Mouse (Mus musculus) MN1 (cell line): ENCODE measurements around the gene Cyb5d1.

Experiments used
- DNase-seq: peaks from one replicate; pipeline ENCODE4 v3.0.0-alpha.2; 2016; ENCODE audit warnings: low spot score

Gene Cyb5d1

DNA sequence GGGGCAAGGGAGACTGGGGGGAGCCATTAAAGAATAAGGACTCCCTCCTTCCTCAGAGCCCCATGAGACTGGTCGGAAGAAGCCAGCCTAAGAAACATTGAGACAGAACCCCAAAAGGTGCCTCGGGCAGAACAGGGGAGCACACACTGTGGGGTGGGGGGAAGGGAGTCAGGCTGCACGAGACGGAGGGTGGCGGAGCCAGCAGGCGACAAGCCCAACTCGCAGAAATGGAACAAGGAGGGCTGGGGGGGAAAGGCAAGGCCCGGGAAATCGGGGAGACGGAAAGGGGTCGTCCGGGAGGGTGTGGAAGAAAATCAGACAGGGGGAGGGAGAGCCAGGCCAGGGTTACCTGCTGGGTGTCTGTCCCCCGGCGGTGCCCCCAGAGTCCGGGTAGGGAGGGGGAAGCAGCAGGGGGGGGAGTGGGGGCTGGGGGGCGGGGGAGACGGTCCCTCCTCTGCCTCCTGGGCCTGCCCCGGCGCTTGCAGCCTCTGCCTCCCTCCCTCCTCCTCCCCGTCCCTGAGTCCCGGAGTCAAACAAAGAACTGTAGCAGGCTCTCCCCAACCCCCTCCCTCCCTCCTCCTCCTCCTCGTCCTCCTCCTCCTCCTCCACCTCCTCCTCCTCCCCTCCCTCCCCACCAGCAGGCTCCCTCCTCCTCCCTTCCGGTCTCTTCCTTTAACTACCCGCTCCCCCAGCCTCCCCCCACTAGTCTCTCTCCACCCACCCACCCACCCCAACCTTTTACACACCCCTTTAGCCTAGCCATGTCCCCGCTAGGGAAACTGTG lies 20.4 kb upstream of the Cyb5d1 start:
- peak; percentile 60 for DNase-seq

GRCm38 (mm10) chr11:69415327-69415667 lies 19.9 kb upstream of the Cyb5d1 start:
- DNase-seq = peak; percentile 84

DNA sequence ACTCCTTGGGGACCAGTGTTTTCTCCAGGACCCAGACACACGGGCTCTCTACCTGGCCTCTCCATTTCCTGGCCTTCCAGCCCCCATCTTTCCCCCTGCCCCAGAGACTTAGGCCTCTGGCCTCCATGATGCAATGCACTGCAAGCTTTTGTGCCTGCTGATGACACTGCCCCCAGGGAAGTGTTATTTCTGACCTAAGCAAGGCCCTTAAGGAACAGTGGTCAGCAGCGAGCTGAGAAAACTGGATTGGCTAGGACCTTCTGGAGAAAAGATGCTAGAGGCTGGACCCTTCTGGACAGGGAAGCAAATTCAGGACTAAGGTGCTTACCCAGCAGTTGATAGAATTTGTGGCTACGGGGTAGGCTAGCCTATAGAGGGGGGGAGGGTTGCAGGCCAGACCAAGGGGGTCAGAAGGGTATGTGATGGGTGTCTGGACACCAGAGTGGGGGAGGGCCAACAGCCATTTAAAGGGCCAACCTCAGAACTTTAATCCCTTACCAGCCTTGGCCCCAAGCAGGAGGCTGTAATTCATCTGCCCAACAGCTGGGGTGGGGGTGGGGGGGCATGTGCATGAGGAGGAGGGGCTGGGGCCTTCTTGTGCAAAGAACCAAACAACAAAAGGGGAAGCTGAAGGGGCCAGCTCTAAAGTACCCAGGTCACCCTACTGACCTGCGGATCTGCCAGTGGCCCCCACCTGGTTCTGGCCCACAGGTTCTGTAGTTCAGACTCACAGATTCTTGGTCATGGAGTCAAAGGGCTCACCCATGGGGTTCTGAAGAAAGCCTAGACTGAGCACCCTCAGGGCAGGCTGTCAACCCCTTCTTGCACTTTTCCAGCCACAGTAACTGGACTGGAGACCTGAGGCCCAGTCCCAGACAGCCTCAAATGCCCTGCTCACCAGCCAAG lies 19.2 kb upstream of the Cyb5d1 start:
- DNase-seq = peak; percentile 87

- peak; percentile 60 for DNase-seq
Measured at GRCm38 (mm10) chr11:69413221-69414181, 18.1 kb upstream of the Cyb5d1 start, which contains the start of gene Kdm6b. TSS of gene Kdm6b (minus strand) at chr11:69413675.

DNA sequence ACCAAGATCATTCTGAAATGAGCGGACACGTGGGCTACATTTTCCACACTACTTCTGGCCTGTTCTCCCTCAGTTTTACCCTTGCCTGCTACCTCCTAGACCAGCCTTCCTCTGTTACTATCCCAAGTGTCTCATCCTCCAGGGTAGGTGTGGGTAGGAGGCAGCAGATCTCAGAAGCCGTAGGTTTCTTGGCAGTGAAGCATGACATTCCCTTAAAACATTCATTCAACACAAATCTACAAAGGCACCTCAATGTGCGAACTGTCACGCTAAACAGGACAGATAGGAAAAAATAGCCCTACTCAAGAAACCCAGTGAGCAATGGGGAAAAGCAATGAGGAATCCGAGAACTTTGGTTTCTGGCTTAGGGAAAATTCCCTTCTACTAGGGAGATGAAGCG lies 17.1 kb upstream of the Cyb5d1 start:
- no peak for DNase-seq

DNA sequence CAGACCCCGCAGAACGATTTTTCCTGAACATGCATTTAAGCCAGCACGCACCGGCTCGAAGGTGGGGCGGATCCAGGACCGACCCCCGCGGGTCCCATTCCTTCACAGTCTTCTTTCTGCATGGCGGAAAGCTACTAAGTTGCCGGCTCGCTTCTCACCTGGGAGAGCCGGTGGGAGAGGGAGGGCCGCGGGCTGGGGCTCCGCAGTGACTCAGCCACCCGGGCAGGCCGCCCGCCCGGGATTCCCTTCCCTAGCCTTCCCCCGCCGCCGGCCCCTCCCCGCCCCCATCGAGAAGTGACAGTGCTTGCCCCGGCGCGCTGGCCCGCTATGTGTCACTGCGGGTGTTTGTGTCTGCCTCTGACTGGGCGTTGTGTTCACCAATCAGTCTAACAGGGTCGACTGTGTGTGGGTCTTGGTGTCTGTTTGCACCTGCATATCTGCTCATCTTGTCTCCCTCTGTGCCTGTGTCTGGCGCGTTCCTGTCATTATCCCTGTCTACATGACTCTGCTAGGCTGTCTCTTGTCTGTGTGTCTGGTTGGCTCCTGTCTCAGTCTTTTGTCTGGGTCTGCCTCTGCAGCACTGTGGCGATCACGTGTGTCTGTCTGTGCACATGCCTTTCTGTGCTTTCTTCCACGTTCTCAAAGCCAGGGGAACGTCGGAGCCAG lies 16.2 kb upstream of the Cyb5d1 start:
- peak; percentile 80 for DNase-seq

DNA sequence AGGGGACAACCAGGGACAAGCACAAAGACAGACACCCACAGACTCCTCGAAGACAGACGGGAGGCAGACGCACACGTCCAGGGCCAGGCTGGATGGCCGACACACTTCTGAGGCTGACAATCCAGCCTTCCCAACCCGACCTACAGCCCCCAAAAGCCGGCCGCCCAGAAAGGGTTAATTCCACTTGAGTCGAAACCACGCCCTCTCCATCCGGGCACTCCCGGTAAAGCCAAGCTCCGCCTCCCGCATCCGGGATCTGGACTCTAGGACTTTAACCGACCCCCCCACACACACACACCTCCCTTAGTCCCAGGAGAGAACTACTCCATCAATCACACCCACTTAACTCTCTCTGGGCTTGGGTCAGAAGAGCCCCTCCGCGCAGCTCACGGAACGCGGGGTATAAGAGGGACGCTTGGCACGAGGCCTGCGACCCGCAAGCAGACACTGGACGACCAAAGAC lies 15.7 kb upstream of the Cyb5d1 start:
- peak; percentile 95 for DNase-seq

GRCm38 (mm10) chr11:69410310-69411072 lies 15.1 kb upstream of the Cyb5d1 start:
- no peak for DNase-seq

- DNase-seq = no peak
Measured at GRCm38 (mm10) chr11:69410045-69410309, 14.5 kb upstream of the Cyb5d1 start.

DNA sequence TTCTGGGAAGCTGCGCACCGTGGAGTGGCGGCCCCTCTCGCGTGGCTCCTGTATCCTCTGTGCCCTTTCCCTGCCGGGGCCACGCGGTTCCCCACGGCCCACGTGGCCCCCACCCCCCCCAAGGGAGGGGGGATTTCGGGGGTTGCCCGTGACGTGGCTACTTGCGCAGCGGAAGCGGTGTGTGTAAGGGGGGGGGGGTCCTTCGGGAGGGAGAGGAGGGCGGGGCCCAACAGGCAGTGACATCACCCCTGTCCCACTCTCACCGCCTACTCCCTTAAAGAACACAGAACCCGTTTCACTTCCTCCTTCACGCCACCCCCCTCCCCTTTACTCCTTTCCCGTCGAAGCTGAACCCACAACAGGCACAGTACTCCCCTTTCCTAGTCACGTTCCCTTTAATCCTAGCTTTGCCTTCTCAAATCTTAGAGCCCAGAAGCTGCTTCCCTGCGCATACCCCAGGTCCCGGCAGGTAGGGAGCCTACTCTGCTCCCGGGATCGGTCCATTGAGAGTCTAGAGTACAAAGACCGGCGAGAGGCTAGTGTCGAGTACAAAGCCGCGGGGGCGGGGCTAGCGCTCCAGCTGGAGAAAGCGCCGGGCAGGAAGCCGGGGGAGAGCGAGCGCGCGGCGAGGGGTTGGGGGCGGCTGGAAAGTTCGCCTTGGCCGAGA lies 14.1 kb upstream of the Cyb5d1 start:
- peak; percentile 78 for DNase-seq

DNA sequence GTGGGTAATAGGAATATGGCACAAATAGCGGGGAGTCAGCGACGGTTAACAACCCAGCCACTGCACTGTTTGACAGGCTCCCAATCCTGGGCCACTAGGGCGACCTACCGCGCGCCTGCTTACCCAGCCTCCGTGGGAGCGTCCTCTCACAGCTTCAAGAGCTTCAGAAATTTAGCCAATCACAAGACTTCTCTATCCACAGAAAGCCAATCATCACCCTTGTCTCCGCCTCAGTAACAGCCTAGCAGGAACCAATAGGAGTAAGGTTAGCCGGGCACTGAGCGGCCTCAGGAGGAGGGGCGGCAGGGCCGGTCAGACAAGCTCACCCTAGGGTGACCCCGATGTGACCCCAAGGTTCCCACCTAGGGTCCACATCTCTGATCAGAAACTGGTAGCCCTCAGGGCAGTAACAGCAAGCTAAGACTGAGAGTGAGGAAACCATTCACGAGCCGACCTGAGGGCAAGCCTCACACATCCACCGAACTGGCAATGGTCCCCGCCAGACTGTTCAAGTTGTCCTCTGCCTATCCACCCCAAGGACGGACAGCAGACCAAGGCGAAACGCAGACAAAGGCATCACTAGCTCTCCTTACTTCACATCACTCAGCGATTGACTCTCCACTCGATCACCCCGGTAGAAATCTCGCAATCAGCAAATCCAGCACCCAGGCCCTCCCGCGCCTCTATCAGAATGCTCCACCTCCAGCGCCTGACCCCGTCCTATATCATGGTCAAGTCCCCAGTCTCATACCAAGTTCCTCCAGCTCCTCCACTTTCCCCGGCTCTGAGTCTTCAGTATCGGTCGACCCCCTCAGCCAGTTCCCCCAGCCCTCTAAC lies 13.3 kb upstream of the Cyb5d1 start:
- DNase-seq = peak; percentile 93

GRCm38 (mm10) chr11:69407724-69408004 lies 12.2 kb upstream of the Cyb5d1 start:
- no peak for DNase-seq

- DNase-seq = no peak
Measured at GRCm38 (mm10) chr11:69406867-69407723, 11.7 kb upstream of the Cyb5d1 start.

- DNase-seq = no peak
Measured at GRCm38 (mm10) chr11:69406282-69406681, 10.9 kb upstream of the Cyb5d1 start.

DNA sequence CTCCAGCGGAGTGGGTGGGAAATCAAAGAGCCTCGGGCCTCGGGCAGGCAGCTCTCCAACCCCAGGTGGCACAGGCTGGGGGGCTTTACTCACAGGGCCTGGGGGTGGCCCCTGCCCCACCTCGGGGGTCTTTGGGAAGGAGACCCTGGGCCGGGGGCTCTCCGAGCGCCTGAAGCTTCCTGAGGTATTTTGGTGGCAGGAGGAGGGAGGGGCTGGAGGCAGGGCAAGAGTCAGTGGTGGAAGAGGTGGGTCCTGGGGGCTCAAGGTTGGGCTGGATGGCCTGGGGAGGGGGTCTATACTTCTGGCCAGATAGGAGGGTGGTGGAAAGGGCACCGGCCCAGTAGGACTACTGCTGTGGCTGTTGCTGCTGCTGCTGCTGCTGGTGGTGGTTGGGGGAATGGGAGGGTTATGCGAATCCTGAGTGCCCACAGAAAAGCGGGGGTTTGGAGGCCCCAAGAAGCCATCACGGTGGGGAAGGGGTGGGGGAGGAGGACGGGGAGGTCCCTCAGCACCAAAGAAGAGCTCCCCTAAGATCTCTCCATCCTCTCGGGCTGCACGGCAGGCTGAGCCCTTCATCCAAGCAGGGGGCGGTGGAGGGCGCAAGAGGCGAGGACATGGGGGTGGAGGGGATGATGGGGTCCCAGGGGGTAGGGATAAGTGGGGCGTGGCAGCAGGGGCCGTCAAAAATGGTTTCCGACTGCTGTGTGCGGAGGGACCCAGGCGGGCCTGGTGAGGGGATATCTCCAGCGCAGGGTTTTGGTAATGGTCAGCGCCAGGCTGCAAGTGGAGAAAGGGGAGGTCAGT lies 10.2 kb upstream of the Cyb5d1 start:
- DNase-seq = no peak

- DNase-seq = no peak
Measured at GRCm38 (mm10) chr11:69404595-69405396, 9.4 kb upstream of the Cyb5d1 start.
